Mouse (Mus musculus) embryonic fibroblast, embryonic 13.5 days (primary cell): Measurements from ENCODE around the gene Cacna1d.

Source experiments
- CTCF ChIP-seq: IDR thresholded peaks from 2 replicates; pipeline ENCODE4 v1.5.1; 2011; ENCODE audit warnings: mild to moderate bottlenecking, control low read depth, low read length, moderate library complexity, borderline replicate concordance; ENCODE audit not compliant: insufficient read depth
- POLR2A ChIP-seq: IDR thresholded peaks from 2 replicates; pipeline ENCODE4 v1.6.1; 2011; ENCODE audit warnings: low read depth, mild to moderate bottlenecking, control low read depth, low read length, moderate library complexity

DNA sequence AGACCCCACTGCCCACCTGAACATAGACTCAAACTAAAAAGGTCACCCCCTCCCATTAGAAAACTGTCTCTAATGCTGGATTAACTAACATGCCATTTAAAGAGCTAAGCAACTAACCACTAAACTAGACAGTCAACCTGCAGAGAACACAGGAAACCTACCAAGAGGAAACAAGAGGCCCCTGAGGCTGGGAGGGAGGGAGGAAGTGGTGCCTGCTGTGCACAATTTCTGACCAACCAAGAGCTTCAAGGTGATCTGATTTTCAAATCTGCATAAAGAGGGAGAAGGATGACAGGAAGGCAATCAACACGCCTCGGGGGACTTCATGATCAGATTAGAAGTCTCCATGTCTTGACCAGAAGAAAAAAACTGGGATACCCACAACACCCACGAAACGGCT is 241.7 kb downstream of the Cacna1d start:
- no peak for TF ChIP-seq CTCF
- TF ChIP-seq POLR2A, result no peak
